Mouse (Mus musculus): ENCODE measurements at regions not wholly inside any gene's neighbourhood (a gene's known extent, or its start where the extent isn't known, plus 50 kb on each side); places are given as distances from the start of the nearest gene placed in this dataset.

- TF ChIP-seq CTCF (IDR thresholded peaks at IDR 0.05; ENCODE audit: low read depth, low read length) (no peak), POLR2A (IDR thresholded peaks at IDR 0.05; ENCODE audit: extremely low read depth, insufficient read depth, low read length) (no peak)
Observed at GRCm38 (mm10) chr13:70145466-70145865, 343.3 kb downstream of the Med10 start.

Measured in liver, adult 2 months (tissue).